Mouse (Mus musculus) heart, embryonic 14.5 days (tissue): ENCODE measurements around the gene Tktl1. TPM values are rescaled to one million over a fixed set of nuclear protein-coding genes. Genes with fewer than 3 reads are reported as not detected.

Experiments used
- ATAC-seq: fragments of 200-750 bp; cut with Nextera tagmentation; 2 replicates; pipeline ENCODE4 v1.8.0; 2017; ENCODE audit warnings: low read depth, moderate TSS enrichment; ENCODE audit not compliant: insufficient number of reproducible peaks, insufficient read depth, low FRiP score
- H3K27ac ChIP-seq, 2 experiments: fragments of 200-500 bp in 1 of 2; fragments of 300-500 bp in 1 of 2; sonication (generic) in 1 of 2; replicated peaks in 1 of 2; 2 replicates each; pipeline ENCODE4 v1.5.1; 2012 to 2014; ENCODE audit warnings: low read depth in 2 of 2, low read length in 2 of 2, control low read depth in 1 of 2, mild to moderate bottlenecking in 1 of 2, mixed read lengths in 1 of 2; ENCODE audit not compliant: control insufficient read depth in 1 of 2, insufficient read depth in 1 of 2
- H3K27me3 ChIP-seq: fragments of 300-500 bp; sonication (generic); 2 replicates; pipeline ENCODE4 v1.6.1; 2014; ENCODE audit warnings: mild to moderate bottlenecking, low read length, control low read depth; ENCODE audit not compliant: control insufficient read depth, insufficient read depth
- H3K36me3 ChIP-seq: fragments of 300-500 bp; sonication (generic); 2 replicates; pipeline ENCODE4 v1.6.1; 2014; ENCODE audit warnings: mild to moderate bottlenecking, control low read depth, low read length, mixed read lengths; ENCODE audit not compliant: control insufficient read depth, insufficient read depth
- H3K4me1 ChIP-seq, 2 experiments: fragments of 200-500 bp in 1 of 2; fragments of 300-500 bp in 1 of 2; sonication (generic) in 1 of 2; 2 replicates each; pipeline ENCODE4 v1.6.1; 2012 to 2014; ENCODE audit warnings: low read length in 2 of 2, control low read depth in 1 of 2, mixed read lengths in 1 of 2; ENCODE audit not compliant: control insufficient read depth in 2 of 2, insufficient read depth in 2 of 2
- H3K4me2 ChIP-seq: fragments of 300-500 bp; sonication (generic); 2 replicates; pipeline ENCODE4 v1.6.1; 2014; ENCODE audit warnings: mild to moderate bottlenecking, low read length
- H3K4me3 ChIP-seq, 2 experiments: fragments of 200-500 bp in 1 of 2; fragments of 300-500 bp in 1 of 2; sonication (generic) in 1 of 2; 2 replicates each; pipeline ENCODE4 v1.5.1; 2012 to 2014; ENCODE audit warnings: low read length in 2 of 2, mild to moderate bottlenecking in 2 of 2, control low read depth in 1 of 2, low read depth in 1 of 2, moderate library complexity in 1 of 2; ENCODE audit not compliant: control insufficient read depth in 1 of 2, insufficient read depth in 1 of 2
- H3K9ac ChIP-seq: fragments of 300-500 bp; sonication (generic); 2 replicates; pipeline ENCODE4 v1.6.1; 2014; ENCODE audit warnings: mild to moderate bottlenecking, low read length
- H3K9me3 ChIP-seq: fragments of 300-500 bp; sonication (generic); 2 replicates; pipeline ENCODE4 v1.6.1; 2016; ENCODE audit warnings: low read length, control low read depth; ENCODE audit not compliant: control insufficient read depth
- WGBS: fragments of 180-500 bp; shearing (Covaris S2); extraction: QIAGEN DNeasy Blood & Tissue Kit; methylation state at CpG from one replicate; pipeline ENCODE4 v1.1.7; 2014; 5-methylcytosine and 5-hydroxymethylcytosine counted together
- polyA plus RNA-seq: library from polyadenylated mRNA; unstranded; fragments of >200 nt; fragmentation: Nextera tagmentation; extraction: Ambion mirVana; gene quantifications from 2 replicates; pipeline ENCODE4 v1.2.1, GENCODE M21; 2014

Gene Tktl1
- polyA plus RNA-seq, 1 experiment from 2014 or later = 0.14 TPM

DNA sequence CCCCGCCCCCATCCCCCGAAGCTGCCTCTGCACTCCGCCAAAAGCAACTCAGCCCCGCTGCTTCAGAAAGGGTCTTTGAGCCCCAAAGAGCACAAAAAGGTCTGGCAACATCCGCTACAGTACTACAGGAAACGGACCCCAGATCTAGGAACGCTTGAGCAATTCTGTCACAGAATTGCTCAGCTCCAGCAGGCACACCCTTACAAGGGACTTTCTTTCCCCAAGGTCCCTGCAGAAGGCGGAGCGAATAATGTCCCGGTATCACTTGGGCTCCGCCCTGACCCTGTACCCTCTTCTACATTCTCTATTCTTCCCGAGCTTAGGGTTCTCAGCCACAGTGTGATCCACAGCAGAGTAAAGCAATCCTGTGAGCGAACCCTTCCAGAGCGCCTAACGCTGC lies 69.6 kb downstream of the Tktl1 start:
- Histone ChIP-seq H3K27me3 (no peaks in the 10 kb centered on the region), H3K4me2 (peak overlapping the region; percentile 66), H3K4me3 (peak overlapping the region; percentile 58 to 65), H3K36me3 (peaks cover 20% of the 10 kb centered on the region), H3K9ac (peak overlapping the region; percentile 71), H3K4me1 (no peaks in the 10 kb centered on the region), H3K9me3 (no peaks in the 10 kb centered on the region), H3K27ac (peak overlapping the region; percentile 90 to 95)
- WGBS = 18% methylated on average over 14 of the region's 15 CpGs
- peak; percentile 33 for ATAC-seq

DNA sequence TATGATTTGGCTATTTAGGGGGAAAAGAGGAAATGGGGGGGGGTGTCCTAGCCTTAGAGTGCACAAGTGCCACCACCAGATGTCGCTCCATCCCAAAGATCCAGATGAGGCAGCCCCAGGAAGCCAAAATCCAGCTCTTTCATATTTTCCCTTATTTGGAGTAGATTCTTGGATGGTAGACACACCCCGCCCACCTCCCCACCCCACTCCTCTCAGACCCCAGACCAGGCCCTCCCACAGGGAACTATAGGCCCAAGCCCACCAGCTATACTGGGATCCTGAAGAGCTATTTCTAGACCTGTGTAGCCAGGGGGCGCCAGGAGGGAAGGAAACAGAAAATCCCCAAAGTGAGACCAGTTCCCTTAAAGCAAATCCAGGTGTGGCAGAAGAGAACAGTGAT lies 71.6 kb downstream of the Tktl1 start:
- Histone ChIP-seq H3K9me3 (no peaks in the 10 kb centered on the region), H3K36me3 (0 out of 2 replicates have a peak, but pooled peaks cover under 1% of the 10 kb centered on the region), H3K27ac (peak overlapping the region; percentile 77 to 89), H3K4me1 (no peaks in the 10 kb centered on the region), H3K4me3 (peak overlapping the region; percentile 43 to 55), H3K4me2 (peak overlapping the region; percentile 66), H3K9ac (peak overlapping the region; percentile 75), H3K27me3 (no peaks in the 10 kb centered on the region)
- no peak for ATAC-seq
- WGBS = 20% methylated on average over 3 of the region's 3 CpGs

DNA sequence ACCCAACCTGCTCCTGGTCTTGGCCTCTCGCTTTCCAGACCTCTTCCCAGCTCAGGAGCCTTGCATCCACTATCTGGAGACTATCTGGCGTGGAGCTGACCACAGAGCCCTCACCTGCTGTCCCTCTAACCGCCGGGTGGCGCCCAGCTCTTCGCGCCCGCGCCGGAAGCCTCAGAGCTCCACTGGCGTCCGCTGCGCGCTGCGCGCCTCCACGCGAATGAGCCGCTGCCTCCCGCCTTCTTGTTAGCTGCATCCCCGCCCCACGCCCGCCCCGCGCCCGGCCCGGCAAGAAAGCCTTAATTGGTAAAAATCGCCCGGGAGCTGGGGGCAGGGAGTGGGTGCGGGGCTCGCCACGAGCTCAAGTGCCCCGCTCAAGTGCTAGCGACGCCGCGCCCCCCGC lies 72.6 kb downstream of the Tktl1 start, which contains the start of gene Flna:
Gene Flna (minus strand): TSS at position 206 of the 400 bp plus-strand sequence.
- no peaks in the 10 kb centered on the region for H3K36me3 ChIP-seq
- H3K4me2 ChIP-seq = peak within 1 kb of the TSS; percentile 66
- H3K27ac ChIP-seq = peak within 1 kb of the TSS; percentile 77 to 89
- WGBS = 20% methylated on average over 38 of the region's 38 CpGs
- H3K4me1 ChIP-seq = no peaks in the 10 kb centered on the region
- ATAC-seq = no peak
- H3K9me3 ChIP-seq = no peaks in the 10 kb centered on the region
- peak within 1 kb of the TSS; percentile 75 for H3K9ac ChIP-seq
- H3K27me3 ChIP-seq = no peaks in the 10 kb centered on the region
- peak within 1 kb of the TSS; percentile 43 to 55 for H3K4me3 ChIP-seq

DNA sequence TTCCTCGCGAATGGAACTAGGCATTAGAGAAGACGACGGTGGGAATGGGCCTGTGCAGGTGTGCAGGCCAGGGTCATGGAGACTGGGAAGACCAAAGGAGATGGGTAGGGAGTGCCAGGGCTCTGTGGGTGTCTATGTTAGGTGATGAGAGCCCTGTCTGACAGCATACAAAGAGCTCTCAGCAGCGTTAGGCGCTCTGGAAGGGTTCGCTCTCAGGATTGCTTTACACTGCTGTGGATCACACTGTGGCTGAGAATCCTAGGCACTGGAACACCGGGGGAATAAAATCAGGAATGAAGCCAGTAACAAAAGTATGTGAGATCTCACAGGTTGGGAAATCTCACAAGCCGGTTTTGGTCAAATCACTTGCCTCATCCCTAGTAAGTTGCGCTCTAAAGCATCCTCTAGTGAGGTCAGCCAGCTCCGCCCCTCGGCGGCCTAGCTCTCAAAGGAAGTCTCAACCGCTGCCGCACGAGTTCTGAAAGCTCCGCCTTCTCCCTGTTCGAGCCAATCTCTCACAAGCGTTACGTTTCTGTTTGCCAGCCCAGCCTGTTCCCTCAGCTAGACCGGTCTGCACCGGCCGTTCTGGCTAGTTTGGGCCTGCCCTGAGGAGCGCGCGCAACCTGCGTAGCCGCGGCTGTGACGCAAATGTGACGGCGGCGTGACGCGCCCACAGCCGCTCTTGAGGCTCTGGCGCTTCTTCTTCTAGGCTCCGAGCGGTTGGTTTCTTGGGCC lies 77.3 kb downstream of the Tktl1 start, which contains the start of gene Emd:
Gene Emd (plus strand): TSS at position 535 of the 735 bp plus-strand sequence.
- ATAC-seq = peak; percentile 92
- WGBS = 14% methylated on average over 39 of the region's 39 CpGs
- Histone ChIP-seq H3K9ac (peak within 1 kb of the TSS; percentile 86), H3K27ac (peak within 1 kb of the TSS; percentile 90 to 92), H3K9me3 (no peaks in the 10 kb centered on the region), H3K27me3 (no peaks in the 10 kb centered on the region), H3K4me3 (peak within 1 kb of the TSS; percentile 57 to 76), H3K4me2 (peak within 1 kb of the TSS; percentile 70), H3K4me1 (no peaks in the 10 kb centered on the region), H3K36me3 (peaks cover 25% of the 10 kb centered on the region)

DNA sequence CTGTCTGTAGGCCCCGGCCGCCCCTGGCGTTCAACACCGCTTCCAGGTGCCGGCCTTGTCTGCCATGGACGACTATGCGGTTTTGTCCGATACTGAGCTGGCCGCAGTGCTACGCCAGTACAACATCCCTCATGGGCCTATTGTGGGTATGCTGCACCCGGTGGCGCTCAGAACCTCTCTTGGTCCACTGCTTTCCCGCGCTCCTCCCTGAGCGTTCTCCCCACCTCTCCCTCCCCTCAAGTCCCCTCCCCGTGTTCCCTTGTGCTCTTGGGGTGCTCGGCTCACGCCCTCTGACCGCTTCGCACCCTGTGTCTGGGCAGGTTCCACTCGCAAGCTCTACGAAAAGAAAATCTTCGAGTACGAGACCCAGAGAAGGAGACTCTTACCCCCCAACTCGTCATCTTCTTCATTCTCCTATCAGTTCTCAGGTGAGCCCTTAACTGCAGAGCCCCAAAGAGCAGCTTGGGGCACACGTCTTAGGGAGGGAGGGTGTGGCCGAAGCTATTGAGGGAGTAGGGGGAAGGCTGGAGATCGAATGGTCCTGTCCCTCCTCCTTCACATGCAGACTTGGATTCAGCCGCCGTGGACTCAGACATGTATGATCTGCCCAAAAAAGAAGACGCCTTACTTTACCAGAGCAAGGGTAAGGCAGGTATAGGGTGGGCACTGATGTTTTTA lies 78.0 kb downstream of the Tktl1 start:
- Histone ChIP-seq H3K27ac (peak overlapping the region; percentile 90 to 92), H3K36me3 (peaks cover 25% of the 10 kb centered on the region), H3K9me3 (no peaks in the 10 kb centered on the region), H3K27me3 (no peaks in the 10 kb centered on the region), H3K4me3 (peak overlapping the region; percentile 57 to 76), H3K4me1 (no peaks in the 10 kb centered on the region), H3K9ac (peak overlapping the region; percentile 86), H3K4me2 (peak overlapping the region; percentile 70)
- 24% methylated on average over 31 of the region's 31 CpGs for WGBS
- ATAC-seq = peak; percentile 33; the same call in 1 of the 2 replicates

DNA sequence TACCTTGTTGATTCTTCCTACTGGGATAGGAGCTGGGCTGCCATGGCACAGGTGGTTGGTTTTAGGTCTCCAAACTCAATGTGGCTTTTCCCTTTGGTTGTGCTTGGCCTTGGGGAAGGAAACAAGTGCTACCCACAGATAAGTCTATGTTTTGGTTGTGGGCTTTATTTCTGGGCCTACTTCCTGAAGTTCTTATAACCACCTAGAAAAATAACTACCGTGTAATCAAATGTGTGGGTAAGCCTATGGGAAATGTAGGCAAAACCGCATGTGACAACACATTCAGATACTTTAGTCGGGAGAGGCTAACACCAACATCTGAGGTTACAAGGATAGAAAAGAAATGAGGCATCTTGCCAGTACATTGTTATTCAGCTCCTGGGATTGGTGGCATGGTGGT lies 80.7 kb downstream of the Tktl1 start:
- no peak overlapping the region for H3K4me2 ChIP-seq
- no peaks in the 10 kb centered on the region for H3K27me3 ChIP-seq
- WGBS = 84% methylated on average over 3 of the region's 3 CpGs
- H3K27ac ChIP-seq = no peak overlapping the region
- peaks cover 25% of the 10 kb centered on the region for H3K36me3 ChIP-seq
- ATAC-seq = no peak
- H3K9me3 ChIP-seq = no peaks in the 10 kb centered on the region
- H3K4me1 ChIP-seq = no peaks in the 10 kb centered on the region
- no peak overlapping the region for H3K4me3 ChIP-seq
- no peak overlapping the region for H3K9ac ChIP-seq
